Mouse (Mus musculus) liver, adult (tissue): ENCODE results near the gene Rgs17.

Experiments
- GATA4 ChIP-seq: IDR thresholded peaks from 2 replicates; pipeline ENCODE4 v1.6.1; 2014; ENCODE audit warnings: mild to moderate bottlenecking, low read length; ENCODE audit not compliant: insufficient replicate concordance

Gene Rgs17

DNA sequence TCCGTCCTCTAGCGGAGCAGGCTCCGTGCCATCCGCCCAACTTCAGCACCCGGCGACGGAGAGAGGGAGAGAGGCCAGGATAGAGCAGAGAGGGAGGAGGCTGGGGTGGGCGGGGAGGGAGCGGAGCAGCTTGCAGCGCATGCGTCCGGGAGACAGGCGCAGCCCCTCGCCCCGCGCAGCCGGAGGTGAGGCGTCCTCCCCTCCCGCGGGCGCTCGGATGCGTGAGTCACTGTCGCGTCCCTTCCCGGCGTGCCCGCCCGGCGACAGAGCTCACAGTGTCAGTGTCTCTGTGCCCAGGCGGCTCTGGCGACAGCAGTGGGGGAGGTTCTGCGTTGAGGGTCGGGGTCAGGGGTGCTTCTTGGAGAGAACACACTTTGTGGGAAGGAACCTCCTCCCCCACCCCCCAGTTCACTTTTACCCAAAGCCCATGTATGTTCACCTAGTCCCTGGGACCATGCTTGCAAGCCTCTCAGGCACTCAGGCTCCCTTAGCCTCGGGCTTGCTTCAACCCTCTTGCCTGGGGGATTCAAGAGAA lies at the start of gene Rgs17:
TSS of gene Rgs17 (minus strand) at position 107 of the 535 bp plus-strand sequence.
- no peak for TF ChIP-seq GATA4

DNA sequence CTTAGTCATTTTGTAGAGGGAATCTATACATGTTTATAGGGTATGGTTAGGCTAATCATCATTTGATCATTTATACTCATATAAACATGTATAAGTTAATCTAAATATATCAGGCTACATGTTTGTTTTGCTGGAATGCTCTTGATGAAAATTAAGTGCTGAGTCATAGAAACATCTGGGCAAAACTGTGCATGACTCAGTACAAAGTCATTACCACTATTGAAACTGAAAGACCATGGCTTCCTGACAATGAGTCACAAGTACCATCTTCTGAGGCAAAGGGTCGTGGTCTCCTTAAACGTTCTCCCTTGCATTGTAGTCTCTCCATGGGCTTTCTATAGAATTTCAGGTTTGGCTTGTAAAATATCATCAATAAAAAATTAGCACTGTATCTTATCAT lies 45.5 kb upstream of the Rgs17 start:
- TF ChIP-seq GATA4 = no peak

DNA sequence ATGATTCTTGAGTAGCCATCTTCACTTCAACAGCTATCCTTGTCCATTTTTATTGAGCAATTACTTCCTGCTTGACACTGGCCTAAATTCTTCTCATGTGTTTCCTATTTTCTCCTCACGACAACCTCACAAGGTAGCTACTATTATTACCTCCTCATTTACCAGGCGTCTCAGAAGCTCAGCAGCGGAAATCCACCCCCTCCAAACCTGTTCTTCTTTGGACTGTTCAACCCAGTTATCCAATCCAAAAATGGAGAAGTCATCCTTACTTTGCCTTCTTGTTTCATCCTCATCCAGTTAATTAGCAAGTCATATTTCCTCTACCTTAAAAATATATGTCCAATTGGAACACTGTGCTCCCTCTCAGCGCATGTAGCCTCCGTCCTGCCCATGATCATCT lies 2.1 kb upstream of the Rgs17 start:
- no peak for TF ChIP-seq GATA4

DNA sequence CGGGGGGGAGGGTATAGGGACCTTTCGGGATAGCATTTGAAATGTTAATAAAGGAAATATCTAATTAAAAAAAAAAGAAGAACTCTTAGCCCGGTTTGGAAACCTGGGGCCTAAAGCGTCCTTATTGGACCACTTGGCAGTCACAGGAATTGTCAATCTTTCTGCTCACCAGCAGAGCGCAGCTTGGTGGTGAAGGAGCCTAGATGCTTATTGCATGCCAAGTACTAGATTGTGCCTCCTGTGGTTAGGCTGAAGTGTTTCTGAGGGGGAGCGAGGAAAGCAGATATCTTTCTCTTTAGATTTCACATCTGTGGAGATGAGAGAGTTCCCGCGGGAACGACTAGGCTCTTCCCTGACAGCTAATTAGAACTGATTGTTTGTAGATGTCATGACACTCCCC lies 896 bp upstream of the Rgs17 start:
- TF ChIP-seq GATA4 = no peak

DNA sequence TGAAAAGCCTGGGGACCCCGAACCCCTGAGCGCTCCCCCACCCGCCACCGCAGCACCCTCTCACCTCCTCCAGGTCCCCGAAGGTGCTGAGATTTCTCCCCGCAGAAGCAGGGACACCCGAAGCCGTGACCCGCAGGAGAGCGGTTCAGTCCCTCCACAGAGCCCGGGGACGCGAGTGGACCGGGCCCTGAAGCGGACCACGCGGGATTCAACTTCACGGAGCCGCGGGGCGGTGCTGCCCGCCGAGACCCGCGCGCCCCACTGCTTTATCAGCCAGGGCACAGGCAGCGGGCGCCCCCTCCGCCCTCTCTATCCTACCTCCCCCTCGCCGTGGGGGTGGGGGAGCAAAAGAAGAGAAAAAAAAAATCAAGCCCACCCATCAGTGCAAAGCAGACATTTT lies 429 bp downstream of the Rgs17 start:
- no peak for TF ChIP-seq GATA4

DNA sequence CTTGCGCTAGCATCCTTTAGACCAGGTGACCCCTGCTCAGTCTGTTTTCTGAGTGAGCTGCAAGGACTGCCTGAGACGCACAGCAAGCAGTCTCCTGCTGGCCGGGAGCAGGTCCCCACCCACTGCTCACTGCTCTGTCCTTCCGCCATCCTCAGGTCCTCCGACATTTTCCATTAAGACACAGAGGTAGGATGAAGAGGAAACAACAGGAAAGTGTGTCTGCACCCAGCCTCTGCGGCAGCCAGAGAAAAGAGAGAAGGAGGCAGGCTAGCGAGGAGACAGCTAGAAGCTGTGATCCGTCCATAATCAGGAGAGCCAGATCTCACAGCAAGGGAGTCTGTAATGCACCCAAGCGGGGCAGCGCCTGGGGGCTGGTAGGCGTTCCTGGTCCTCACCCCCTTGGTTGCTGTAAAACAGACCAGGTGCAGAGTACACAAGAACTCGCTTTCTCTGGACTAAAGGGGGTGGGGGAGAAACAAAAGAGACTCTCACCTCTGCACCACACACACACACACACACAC lies 1.1 kb downstream of the Rgs17 start:
- TF ChIP-seq GATA4 = no peak

DNA sequence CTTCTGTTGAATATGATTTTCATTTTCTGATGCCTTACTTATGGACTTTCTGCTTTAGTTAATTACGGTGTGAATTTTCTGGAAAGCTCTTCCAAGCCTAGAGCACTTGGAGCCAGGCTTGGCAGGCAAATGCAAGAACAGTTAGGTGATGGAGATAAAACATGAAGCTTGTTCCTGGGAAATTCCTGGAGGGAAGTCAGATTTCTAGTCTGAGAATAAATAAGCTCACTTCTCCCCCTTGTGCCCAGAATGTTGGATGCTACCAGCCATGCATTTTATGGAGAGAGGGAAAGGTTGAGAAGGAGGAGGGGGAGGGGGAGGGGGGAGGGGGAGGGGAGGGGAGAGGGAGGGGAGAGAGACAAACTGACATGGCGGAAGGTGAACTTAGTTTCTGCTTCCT lies 17.8 kb downstream of the Rgs17 start:
- no peak for TF ChIP-seq GATA4

DNA sequence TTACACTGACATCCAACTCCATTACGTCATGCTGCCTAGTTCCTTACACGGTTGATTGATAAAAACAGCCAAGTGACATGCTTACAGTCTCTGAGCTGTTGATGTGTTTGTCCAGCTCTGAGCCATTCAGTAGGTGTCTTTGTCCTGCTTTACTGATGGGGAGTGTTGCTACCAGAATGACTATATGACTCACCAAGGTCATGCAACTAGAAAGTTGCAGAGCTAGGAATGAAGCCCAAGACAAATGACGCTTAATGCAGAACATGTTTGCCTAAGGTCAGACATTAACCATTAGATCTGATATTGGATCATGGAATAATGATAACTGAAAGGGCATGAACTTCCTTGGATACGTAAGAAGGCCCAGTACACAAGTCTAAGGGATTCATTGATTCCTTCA lies 20.4 kb downstream of the Rgs17 start:
- TF ChIP-seq GATA4 = no peak

DNA sequence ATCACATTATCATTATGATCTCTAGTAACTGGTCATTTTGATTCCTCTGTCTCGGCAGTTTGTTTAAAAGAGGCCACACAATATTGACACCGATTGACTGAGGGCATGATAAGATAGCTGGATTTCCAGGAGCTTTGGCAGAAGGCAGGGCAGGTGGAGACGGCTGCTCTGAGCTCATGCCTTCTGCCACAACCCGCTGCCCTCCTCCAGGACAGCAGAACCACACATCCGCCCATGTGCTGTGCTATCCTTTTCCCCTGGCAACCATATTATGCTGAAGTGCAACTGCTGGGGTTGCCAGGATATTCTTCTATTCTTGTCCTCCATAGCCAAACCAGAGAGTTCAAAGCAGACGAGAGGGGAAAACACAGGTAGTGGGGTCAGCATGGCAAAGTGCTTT lies 21.5 kb downstream of the Rgs17 start:
- no peak for TF ChIP-seq GATA4

DNA sequence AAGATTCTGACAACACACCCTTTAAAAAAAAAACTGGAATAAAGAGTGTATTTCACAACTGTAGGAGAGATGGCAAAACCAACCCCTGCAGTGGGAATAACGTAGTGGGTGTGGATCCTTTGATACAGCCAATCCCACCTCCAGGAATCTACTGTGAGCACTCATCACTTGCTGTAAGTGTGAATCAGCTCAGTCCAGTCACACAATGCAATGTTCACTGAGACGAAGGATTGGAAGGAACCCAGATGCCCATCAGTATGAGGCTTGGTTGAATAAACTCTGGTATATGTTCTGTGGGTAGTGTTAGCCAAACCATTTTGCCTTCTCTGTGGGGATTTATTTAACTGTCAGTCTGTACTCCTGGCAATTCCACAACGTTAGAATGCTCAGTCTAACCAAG lies 45.1 kb downstream of the Rgs17 start:
- no peak for TF ChIP-seq GATA4

DNA sequence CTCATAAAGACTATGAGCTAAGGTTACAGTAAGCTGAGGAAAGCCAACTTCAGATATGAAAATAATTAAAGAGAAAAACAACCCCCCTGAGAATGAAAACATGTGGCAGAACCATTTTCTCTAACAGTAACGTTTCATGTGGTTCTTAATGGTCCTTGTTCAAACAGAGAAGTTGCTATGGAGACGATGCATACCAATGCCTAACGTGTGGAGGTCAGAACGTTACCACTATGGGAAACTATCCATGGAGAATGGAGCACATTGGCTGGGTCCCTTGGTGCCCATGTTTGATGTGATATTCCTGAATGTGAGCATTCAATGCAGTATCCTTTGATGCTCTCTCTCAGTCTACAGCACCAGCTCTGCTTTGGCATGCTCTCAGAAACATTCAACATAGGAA lies 51.1 kb downstream of the Rgs17 start:
- no peak for TF ChIP-seq GATA4

DNA sequence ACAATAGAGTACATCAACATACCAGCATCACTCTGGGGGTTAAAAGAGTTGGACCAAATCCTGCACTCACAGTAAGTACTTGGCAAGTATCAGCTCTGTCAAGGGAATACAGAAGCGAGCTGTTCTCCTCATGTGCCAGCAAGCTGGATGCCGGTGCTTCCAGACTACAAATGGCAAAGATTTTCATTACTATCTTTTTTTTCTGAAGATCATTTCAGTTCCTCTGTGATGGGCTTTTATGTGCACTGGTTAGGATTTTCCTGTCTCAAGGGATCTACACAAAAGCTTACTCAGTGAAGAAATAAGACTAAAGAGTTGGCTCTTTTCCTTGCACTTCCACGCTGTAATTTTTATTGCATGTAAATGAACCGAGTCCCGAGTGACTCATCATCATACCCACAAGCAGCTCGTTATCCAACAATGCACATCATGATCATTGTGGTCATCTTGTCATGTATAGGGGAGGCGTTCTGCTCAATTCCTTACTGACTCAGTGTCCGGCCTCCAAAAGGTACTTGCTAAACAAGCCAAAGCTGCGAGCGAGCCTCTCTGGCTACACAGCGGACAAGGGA lies 54.1 kb downstream of the Rgs17 start:
- TF ChIP-seq GATA4 = no peak

DNA sequence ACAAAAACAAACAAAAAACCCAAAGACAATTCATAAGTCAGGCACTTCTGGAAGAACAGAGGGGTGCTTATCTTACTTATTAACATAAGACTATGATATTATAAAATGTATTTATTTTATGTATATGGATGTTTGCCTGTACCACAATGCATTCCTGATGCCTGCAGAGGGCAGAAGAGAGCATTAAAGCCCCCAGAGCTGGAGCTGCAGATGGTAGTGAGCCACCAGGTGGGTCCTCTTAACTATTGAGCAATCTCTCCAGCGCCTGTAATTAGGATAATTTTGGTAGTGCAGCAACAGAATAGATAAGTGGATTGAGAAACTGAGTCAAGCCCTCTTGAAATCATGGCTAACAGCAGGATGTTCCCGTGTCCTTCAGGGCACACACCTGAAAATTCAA lies 56.2 kb downstream of the Rgs17 start:
- TF ChIP-seq GATA4 = no peak

DNA sequence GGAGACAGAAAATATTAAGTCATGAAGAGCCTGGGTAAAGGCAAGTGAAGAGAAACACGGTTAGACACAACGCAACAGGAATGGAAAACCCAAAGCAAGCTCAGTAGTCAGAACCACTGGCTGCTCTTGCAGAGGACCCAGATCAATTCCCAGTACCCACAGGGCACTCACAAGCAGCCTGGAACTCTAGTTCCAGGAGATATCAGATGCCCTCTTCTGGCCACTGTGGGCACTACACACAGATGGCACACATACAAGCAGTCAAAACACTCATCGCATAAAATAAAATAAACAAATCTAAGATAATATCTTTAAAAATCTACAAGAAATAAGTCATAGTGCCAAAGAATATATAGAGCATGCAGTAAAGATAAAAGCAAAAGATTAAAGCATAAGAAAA lies 59.5 kb downstream of the Rgs17 start:
- TF ChIP-seq GATA4 = no peak

DNA sequence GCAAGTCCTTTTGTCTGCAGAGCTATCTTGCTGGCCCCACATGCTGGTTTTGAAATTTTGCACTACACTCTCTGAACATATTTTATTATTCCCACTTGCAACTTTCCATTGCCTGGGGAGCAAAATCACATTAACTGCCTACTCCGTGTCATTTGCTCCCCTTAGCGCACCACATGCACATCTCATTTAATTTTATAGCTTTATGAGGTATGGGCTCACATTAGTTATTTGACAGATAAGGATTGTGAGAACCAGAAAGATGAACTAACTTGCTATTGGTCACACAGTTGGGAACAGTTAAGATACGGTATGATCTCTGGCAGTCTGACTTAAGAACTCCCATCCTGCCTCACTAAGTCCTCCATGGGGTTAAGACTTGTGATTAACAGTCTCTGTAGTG lies 61.4 kb downstream of the Rgs17 start:
- no peak for TF ChIP-seq GATA4

DNA sequence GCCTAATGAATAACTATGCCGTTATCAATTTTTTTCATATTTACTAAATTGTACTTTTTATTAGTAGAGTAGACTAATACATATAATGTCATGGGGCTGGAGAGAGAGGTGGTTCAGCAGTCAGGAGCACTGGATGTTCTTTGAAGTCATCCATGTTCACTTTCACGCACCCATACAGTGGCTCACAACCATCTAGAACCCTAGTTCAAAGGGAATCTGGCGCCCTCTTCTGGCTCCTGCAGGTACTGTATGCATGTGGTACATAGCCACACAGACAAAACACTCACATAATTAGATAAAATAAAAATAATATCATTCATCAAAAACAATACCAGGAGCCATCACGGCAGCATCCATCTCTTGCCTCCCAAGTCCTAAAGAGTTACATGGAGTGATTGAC lies 62.5 kb downstream of the Rgs17 start:
- no peak for TF ChIP-seq GATA4

DNA sequence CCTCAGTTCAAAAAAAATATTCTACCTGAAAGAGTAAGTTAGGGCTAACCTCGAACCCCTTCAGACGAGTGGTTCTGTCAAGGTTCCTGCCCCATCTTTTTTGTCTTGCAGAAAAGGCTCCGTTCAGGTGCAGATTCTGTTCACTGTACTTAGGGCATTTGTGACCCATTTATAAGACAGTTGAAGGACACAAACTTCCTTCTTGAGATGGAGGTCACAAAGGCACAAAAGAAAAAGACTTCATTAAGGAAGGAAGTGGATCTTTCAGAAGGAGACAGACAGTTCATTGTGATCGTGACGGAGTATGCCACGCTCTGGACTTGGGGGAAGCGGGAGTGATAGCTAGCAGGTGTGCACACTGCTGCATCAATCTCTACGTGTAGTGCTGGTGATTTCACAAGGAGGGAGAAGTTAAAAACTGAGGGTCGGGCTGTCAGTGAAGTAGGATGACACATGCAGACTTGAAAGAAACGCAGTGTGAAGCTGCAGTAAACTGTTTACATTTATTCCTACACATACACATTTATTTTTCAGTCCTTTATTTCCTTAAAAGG lies 64.1 kb downstream of the Rgs17 start:
- no peak for TF ChIP-seq GATA4
